Mouse (Mus musculus) kidney, adult 2 months (tissue): ENCODE data around the gene Aen.

ENCODE experiments used
- CTCF ChIP-seq: fragments of 200-500 bp; conservative IDR thresholded peaks from 2 replicates; pipeline ENCODE4 v1.5.1; 2011; ENCODE audit warnings: low read depth, mild to moderate bottlenecking, control low read depth, low read length, moderate library complexity, mixed read lengths; ENCODE audit not compliant: insufficient read depth, insufficient read length
- POLR2A ChIP-seq: fragments of 200-500 bp; IDR thresholded peaks from one replicate; pipeline ENCODE4 v1.6.1; 2011; ENCODE audit warnings: low read depth, low read length, control low read depth

DNA sequence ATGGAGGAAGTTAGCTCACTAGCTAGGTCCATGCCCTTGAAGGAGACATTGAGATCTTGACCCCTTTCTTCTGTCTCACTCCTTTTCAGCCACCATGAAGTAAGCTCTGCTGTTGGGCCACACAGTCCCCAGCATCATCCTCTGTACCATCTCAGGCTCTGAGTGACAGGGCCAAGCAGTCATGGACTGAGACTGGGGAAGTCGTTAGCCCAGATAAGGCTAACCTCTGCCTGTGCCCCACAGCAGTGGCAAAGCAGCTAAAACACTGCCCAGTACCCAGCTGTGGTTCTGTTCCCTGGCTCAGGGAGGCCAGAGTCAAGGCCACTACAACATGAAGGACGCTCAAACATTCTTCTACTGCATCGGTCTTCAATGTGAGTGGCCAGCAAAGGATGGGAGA is 31.6 kb downstream of the Aen start:
- TF ChIP-seq CTCF (no peak), POLR2A (no peak)
